Mouse (Mus musculus) liver, adult 2 months (tissue): ENCODE data around the gene Fbxo42.

Experiments
- CTCF ChIP-seq: fragments of 200-500 bp; IDR thresholded peaks from 2 replicates; pipeline ENCODE4 v1.5.1; 2011; ENCODE audit warnings: low read depth, low read length, control low read depth
- POLR2A ChIP-seq: fragments of 200-500 bp; IDR thresholded peaks from 2 replicates; pipeline ENCODE4 v1.6.1; 2011; ENCODE audit warnings: low read length, control low read depth; ENCODE audit not compliant: insufficient read depth; ENCODE audit errors: extremely low read depth

- no peak for TF ChIP-seq POLR2A
- 0 out of 2 replicates have a peak, but pooled peaks have one; percentile 2 for TF ChIP-seq CTCF
Measured at GRCm38 (mm10) chr4:141197686-141198035, 49.9 kb downstream of the Fbxo42 start.
